In the genomic region with DNA sequence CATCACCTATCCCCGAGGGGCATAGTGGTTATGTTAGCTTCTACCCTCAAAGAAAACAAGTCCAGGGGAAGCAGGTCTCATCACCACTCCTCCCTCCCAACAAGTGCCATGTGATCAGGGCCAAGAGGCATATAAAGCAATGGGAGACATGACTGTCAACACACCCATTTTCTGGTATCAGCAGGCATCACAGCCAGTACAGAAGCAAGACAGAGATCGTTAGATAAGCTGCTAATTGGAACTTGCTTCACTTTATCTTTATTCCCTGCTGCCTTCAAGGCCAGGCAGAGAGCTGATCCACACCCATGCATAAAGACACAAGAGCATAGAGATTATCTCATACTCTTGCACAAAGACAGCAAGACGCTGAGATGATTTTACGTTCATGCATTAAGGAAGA, we compare ENCODE assay signal across 26 mouse cellular contexts. TPM values are rescaled to one million over a fixed set of nuclear protein-coding genes. Genes with fewer than 3 reads are reported as not detected.
DNase-seq lines count a peak whose midpoint lies in the region; ATAC-seq and TF ChIP-seq lines count a peak whose summit lies in the region.
"Had no signal": no experiment of that assay in that cellular context is flagged by ENCODE, and none has a peak within 500 bp of the region (broad histone marks: within the 10 kb centered on the region; RNA-seq: fewer than 3 reads in every experiment).

No protein-coding gene starts in this region.

- no peak for TF ChIP-seq POLR2A in MEL (IDR thresholded peaks at IDR 0.05; ENCODE audit: control insufficient read depth in 1 of 2, insufficient read depth in 1 of 2, low read depth in 1 of 2, low read length in 2 of 2, poor library complexity in 1 of 2)

- no peak for TF ChIP-seq EP300 in MEL (IDR thresholded peaks at IDR 0.05; ENCODE audit: low read depth in 1 of 2, low read length in 2 of 2)

- ATAC-seq in liver, embryonic 11.5 days (replicated peaks; ENCODE audit: low FRiP score): peak; percentile 86
- peak; percentile 85 for ATAC-seq in liver, embryonic 15.5 days (ENCODE audit: insufficient read depth)
- peak; percentile 60 for ATAC-seq in megakaryocyte-erythroid progenitor cell, adult 5-6 weeks (replicated peaks; ENCODE audit: low FRiP score, low TSS enrichment, poor library complexity, severe bottlenecking)
- ATAC-seq in erythroid progenitor cell, adult 5-6 weeks (replicated peaks; ENCODE audit: low FRiP score, poor library complexity, severe bottlenecking): no peak
- ATAC-seq: forebrain, embryonic 16.5 days had no signal

- no peaks in the 10 kb centered on the region for H3K9me3 ChIP-seq in MEL (replicated peaks; ENCODE audit: insufficient read depth, low read length)
- H3K9me3 ChIP-seq in liver, embryonic 11.5 days (ENCODE audit: control insufficient read depth, low read length): no peaks in the 10 kb centered on the region
- H3K9me3 ChIP-seq in liver, embryonic 15.5 days (replicated peaks): no peaks in the 10 kb centered on the region
- H3K9me3 ChIP-seq: embryonic facial prominence, embryonic 15.5 days; heart, embryonic 12.5 days; hindbrain, embryonic 10.5 days had no signal

- WGBS in liver, embryonic 11.5 days: 57% methylated on average over 4 of the region's 4 CpGs
- WGBS in liver, embryonic 15.5 days (ENCODE audit: insufficient replicate concordance): 37% methylated on average over 4 of the region's 4 CpGs

- H3K27ac ChIP-seq in MEL (ENCODE audit: control insufficient read depth, low read depth, low read length): no peak overlapping the region
- H3K27ac ChIP-seq in liver, embryonic 11.5 days (ENCODE audit: low read depth, low read length): no peak overlapping the region
- no peak overlapping the region for H3K27ac ChIP-seq in liver, embryonic 15.5 days (replicated peaks)
- H3K27ac ChIP-seq: embryonic facial prominence, embryonic 15.5 days; gastrocnemius, adult 2 months; hindbrain, embryonic 10.5 days; hindbrain, embryonic 14.5 days had no signal

- peak; percentile 9 for DNase-seq in MEL (ENCODE audit: low read depth, low spot score)
- DNase-seq in liver, embryonic 11.5 days (ENCODE audit: low spot score): no peak
- no peak for DNase-seq in right cerebral cortex, postnatal 14 days
- DNase-seq in layer of hippocampus, adult 18-20 months (ENCODE audit: low spot score in 2 of 2): no peak
- DNase-seq: adrenal gland, adult 2 months; adrenal gland, postnatal 25 days; cerebellum, adult 11-12 months; cerebellum, adult 9-11 months; gastrocnemius, adult 2 months; gastrocnemius, postnatal 25 days had no signal

- TF ChIP-seq RAD21 in MEL (IDR thresholded peaks at IDR 0.05; ENCODE audit: low read depth, low read length): no peak

- no peak overlapping the region for H3K4me3 ChIP-seq in MEL (ENCODE audit: control insufficient read depth in 1 of 2, insufficient read depth in 1 of 2, low read depth in 2 of 2, low read length in 2 of 2)
- H3K4me3 ChIP-seq in liver, embryonic 11.5 days (ENCODE audit: low read depth, low read length): no peak overlapping the region
- H3K4me3 ChIP-seq in liver, embryonic 15.5 days (replicated peaks): no peak overlapping the region
- H3K4me3 ChIP-seq: embryonic facial prominence, embryonic 15.5 days; erythroblast, embryonic 14.5 days; gastrocnemius, adult 2 months; heart, embryonic 12.5 days; hindbrain, embryonic 10.5 days had no signal

- H3K4me2 ChIP-seq in liver, embryonic 11.5 days: no peak overlapping the region
- no peak overlapping the region for H3K4me2 ChIP-seq in liver, embryonic 15.5 days
- H3K4me2 ChIP-seq: embryonic facial prominence, embryonic 15.5 days; heart, embryonic 12.5 days; hindbrain, embryonic 14.5 days had no signal

- H3K9ac ChIP-seq in MEL (ENCODE audit: control insufficient read depth, low read depth, low read length, poor library complexity, severe bottlenecking): no peak overlapping the region
- H3K9ac ChIP-seq in liver, embryonic 11.5 days (ENCODE audit: low read depth, low read length): no peak overlapping the region
- no peak overlapping the region for H3K9ac ChIP-seq in liver, embryonic 15.5 days
- H3K9ac ChIP-seq: embryonic facial prominence, embryonic 15.5 days; heart, embryonic 12.5 days; hindbrain, embryonic 14.5 days had no signal

- no peaks in the 10 kb centered on the region for H3K79me2 ChIP-seq in MEL (ENCODE audit: control insufficient read depth, insufficient read depth, low read length, poor library complexity)

- no peaks in the 10 kb centered on the region for H3K36me3 ChIP-seq in MEL (ENCODE audit: control insufficient read depth in 1 of 2, insufficient read depth in 2 of 2, low read length in 2 of 2)
- H3K36me3 ChIP-seq in liver, embryonic 11.5 days (ENCODE audit: control insufficient read depth, insufficient read depth, low read length): no peaks in the 10 kb centered on the region
- no peaks in the 10 kb centered on the region for H3K36me3 ChIP-seq in liver, embryonic 15.5 days (replicated peaks)
- H3K36me3 ChIP-seq: embryonic facial prominence, embryonic 15.5 days; heart, embryonic 12.5 days; hindbrain, embryonic 10.5 days had no signal

- no peaks in the 10 kb centered on the region for H3K4me1 ChIP-seq in MEL (ENCODE audit: control insufficient read depth in 1 of 2, insufficient read depth in 2 of 2, low read length in 2 of 2)
- H3K4me1 ChIP-seq in liver, embryonic 11.5 days (replicated peaks; ENCODE audit: control insufficient read depth, insufficient read depth, low read length): no peaks in the 10 kb centered on the region
- H3K4me1 ChIP-seq in liver, embryonic 15.5 days (replicated peaks): peaks cover 10% of the 10 kb centered on the region; the same call in 1 of the 2 replicates
- H3K4me1 ChIP-seq: embryonic facial prominence, embryonic 15.5 days; heart, embryonic 12.5 days; hindbrain, embryonic 10.5 days had no signal

- no peak for TF ChIP-seq CTCF in MEL (IDR thresholded peaks at IDR 0.05 in 2 of 3, conservative IDR thresholded peaks at IDR 0.05 in 1 of 3; ENCODE audit: control insufficient read depth in 1 of 3, insufficient read depth in 1 of 3, low read depth in 2 of 3, low read length in 3 of 3, poor library complexity in 1 of 3, severe bottlenecking in 1 of 3)

- no peaks in the 10 kb centered on the region for H3K27me3 ChIP-seq in MEL (ENCODE audit: control insufficient read depth in 1 of 2, insufficient read depth in 2 of 2, low read length in 2 of 2)
- H3K27me3 ChIP-seq in liver, embryonic 11.5 days (replicated peaks; ENCODE audit: control insufficient read depth, insufficient read depth, low read length): no peaks in the 10 kb centered on the region
- no peaks in the 10 kb centered on the region for H3K27me3 ChIP-seq in liver, embryonic 15.5 days
- H3K27me3 ChIP-seq: embryonic facial prominence, embryonic 15.5 days; heart, embryonic 12.5 days had no signal

TF ChIP-seq in MEL, 35 proteins besides CTCF, POLR2A, EP300 and RAD21:
- TF ChIP-seq TAL1 (IDR thresholded peaks at IDR 0.05; ENCODE audit: low read length): no peak
- peak; percentile 49; the same call in 1 of the 2 replicates for TF ChIP-seq USF1 (IDR thresholded peaks at IDR 0.05; ENCODE audit: low read depth, low read length)
- TF ChIP-seq E2F4 (IDR thresholded peaks at IDR 0.05; ENCODE audit: borderline replicate concordance, low read depth, low read length): no peak
TF ChIP-seq in MEL: peak in this region for 1.

RNA-seq across cellular contexts. Expression of a gene that starts 34.2 kb away (rescaled TPM):
- total RNA-seq in MEL (2012; rRNA removed): not detected in 2 replicates
- not detected for polyA plus RNA-seq in MEL (2012; ENCODE audit: insufficient read depth in 1 of 2, insufficient read length in 2 of 2, low read depth in 1 of 2, low replicate concordance in 2 of 2, missing spikeins in 1 of 2)
- not detected in 2 replicates for polyA plus RNA-seq in liver, embryonic 11.5 days (2014; fragmentation: Nextera tagmentation; extraction: Ambion mirVana)
- polyA plus RNA-seq in liver, embryonic 15.5 days (2015; fragmentation: Nextera tagmentation; extraction: Ambion mirVana): not detected in 2 replicates
- not detected in 2 replicates for total RNA-seq in megakaryocyte-erythroid progenitor cell, adult 5-6 weeks (2014; fragmentation: Nextera tagmentation)
- total RNA-seq in megakaryocyte-erythroid progenitor cell, adult 5-6 weeks (2017): not detected in 2 replicates
- not detected for total RNA-seq in layer of hippocampus, adult 18-20 months (2021)
- total RNA-seq in erythroid progenitor cell, adult 5-6 weeks (2015; ENCODE audit: low replicate concordance): not detected in 2 replicates
- not detected in 2 replicates for total RNA-seq in erythroid progenitor cell, adult 5-6 weeks (2017; ENCODE audit: low replicate concordance)
- total RNA-seq: adrenal gland, adult 2 months; adrenal gland, postnatal 25 days; gastrocnemius, adult 2 months; gastrocnemius, postnatal 25 days; granulocyte monocyte progenitor cell, adult 5-6 weeks; heart, adult 8-10 months; heart, postnatal 25 days had no signal
- polyA plus RNA-seq: adrenal gland, adult 2 months; C2C12; embryonic facial prominence, embryonic 11.5 days; embryonic facial prominence, embryonic 15.5 days; erythroblast, embryonic 14.5 days; forebrain, embryonic 11.5 days; forebrain, embryonic 16.5 days; heart, embryonic 12.5 days; heart, embryonic 16.5 days; hindbrain, embryonic 10.5 days; hindbrain, embryonic 14.5 days had no signal

RNA-seq across cellular contexts. Expression of a gene that starts 43.6 kb away (rescaled TPM):
- not detected in 2 replicates for total RNA-seq in MEL (2012; rRNA removed)
- not detected for polyA plus RNA-seq in MEL (2012; ENCODE audit: insufficient read depth in 1 of 2, insufficient read length in 2 of 2, low read depth in 1 of 2, low replicate concordance in 2 of 2, missing spikeins in 1 of 2)
- polyA plus RNA-seq in liver, embryonic 11.5 days (2014; fragmentation: Nextera tagmentation; extraction: Ambion mirVana): 4.8 and 6.7 TPM in 2 replicates
- 49.7 and 60.1 TPM in 2 replicates for polyA plus RNA-seq in liver, embryonic 15.5 days (2015; fragmentation: Nextera tagmentation; extraction: Ambion mirVana)
- not detected in 2 replicates for total RNA-seq in megakaryocyte-erythroid progenitor cell, adult 5-6 weeks (2014; fragmentation: Nextera tagmentation)
- not detected in 2 replicates for total RNA-seq in megakaryocyte-erythroid progenitor cell, adult 5-6 weeks (2017)
- total RNA-seq in layer of hippocampus, adult 18-20 months (2021): not detected
- not detected in 2 replicates for total RNA-seq in erythroid progenitor cell, adult 5-6 weeks (2015; ENCODE audit: low replicate concordance)
- not detected in 2 replicates for total RNA-seq in erythroid progenitor cell, adult 5-6 weeks (2017; ENCODE audit: low replicate concordance)
- total RNA-seq: adrenal gland, postnatal 25 days; gastrocnemius, adult 2 months; gastrocnemius, postnatal 25 days; granulocyte monocyte progenitor cell, adult 5-6 weeks; heart, adult 8-10 months; heart, postnatal 25 days had no signal
- polyA plus RNA-seq: adrenal gland, adult 2 months; C2C12; embryonic facial prominence, embryonic 11.5 days; erythroblast, embryonic 14.5 days; hindbrain, embryonic 14.5 days had no signal
